Mouse (Mus musculus): ENCODE measurements around the gene Miox.

Gene Miox

DNA sequence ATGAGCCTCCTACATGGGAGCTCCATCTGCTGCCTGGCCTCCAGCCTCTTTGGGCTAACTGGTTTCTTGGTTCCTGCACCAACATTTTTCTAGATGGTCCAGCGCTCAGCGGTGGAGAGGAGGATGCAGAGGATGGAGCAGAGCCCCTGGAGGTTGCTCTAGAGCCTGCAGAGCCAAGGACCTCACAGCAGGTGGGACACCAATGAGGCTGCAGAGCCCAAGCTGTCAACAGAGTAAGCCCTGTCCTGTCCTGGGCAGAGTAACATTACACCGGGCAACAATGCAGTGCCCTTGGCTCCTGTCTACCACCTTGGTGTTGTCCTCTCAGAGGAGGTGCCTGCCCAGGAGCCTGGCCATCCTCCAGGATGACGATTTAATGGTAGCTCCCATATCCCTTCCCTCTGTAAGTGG is 30.9 kb downstream of the Miox start:
- no peak for DNase-seq (ENCODE audit: low read depth)

DNA sequence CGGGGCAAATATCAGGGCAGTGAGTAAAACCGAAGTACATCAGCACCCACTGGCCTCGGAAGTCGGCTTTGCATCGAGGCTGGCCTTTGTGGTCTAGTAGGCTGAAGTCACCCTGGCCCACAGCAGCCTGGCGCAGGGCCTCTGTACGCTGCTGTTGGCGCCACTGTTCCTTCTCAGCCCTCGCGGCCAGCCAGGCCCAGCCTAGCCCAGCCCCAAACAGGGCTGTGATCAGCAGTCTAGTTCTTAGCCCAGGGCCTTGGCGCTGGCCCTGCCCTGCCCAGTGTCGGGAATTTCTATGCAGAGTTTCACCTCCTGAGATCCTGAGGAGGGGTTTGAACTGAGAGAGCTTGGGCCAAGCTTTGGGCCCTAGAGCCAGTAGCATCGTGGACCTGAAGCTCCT is 37.9 kb downstream of the Miox start:
- DNase-seq (ENCODE audit: low read depth): no peak

DNA sequence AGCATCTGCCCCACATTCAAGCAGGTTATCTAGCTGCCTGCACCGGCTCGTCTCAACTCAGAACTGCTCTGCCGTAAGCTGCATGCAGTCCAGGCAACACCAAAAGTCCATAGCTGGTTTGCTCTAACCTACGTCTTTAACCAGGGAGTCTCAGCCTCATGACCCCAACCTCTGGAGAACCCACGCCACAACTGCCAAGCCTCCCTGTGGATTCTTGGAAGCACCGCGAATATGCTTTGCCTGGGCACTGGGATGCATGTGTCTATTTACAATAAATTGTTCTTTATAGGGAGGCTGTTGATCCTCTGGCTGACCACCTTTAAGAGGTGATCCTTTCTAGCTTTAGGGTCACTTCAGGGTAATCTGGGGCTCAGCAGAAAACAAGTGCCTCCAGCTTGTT is 38.3 kb downstream of the Miox start:
- no peak for DNase-seq (ENCODE audit: low read depth)

DNA sequence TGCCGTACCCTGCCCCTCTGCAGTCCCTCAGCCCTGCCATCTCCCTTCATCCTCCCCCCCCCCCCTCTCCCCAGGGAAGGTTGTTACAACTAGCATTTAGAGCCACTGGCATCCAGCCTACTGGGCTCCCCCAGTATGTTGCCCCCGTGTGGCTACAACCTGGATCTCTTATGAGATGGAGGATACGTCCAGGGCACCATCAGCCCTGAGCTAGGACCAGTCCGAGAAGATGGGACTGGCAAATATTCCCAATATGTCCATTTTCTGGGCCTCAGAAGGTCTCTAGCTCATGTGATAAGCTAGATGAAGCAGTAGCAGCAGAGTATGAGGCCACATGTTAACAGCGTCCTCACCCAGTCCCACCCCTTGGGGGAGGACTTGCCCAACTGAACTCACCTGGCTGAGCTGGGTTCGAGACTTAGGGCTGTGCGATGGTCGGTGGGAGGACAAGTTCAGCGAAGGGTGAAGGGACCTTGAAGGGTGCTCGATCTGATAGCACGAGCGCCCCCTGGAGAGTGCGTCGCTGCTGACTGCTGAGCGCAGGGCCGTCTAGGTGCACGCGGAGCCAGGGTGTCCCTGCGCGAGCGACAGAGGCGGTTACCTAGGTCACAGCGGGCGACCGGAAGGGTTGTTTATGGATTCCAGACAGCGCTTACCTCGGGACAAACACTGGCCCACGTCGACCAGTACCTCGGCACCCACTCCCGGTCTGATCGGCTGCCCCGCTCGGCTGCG is 39.0 kb downstream of the Miox start:
- DNase-seq (ENCODE audit: low read depth): peak; percentile 85

DNA sequence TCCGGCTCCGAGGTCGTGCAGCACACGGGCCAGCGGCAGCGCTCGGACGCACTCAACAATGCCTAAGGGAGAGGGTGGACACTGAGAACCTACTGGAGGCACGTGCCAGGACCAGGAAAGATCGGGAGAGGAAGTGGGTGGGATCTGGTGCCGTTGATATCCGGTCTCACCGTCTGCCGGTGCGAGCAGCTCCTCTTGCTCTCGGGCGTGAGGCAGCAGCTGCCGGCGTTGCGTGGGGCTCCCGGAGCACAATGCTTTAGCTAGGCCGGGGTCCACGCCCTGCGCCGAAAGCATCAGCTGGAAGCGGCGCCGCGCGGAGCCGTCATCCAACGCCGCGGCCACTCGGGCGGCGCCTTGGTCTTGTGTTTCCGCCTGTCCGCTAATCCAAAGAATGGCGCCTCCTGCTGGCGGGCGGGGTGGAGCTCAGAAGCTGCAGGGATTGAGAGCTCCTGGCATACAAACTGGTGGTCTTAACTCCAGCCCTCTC is 39.6 kb downstream of the Miox start, which contains the start of gene Sco2:
Gene Sco2, minus strand, starts transcription at position 85 of the 487 bp plus-strand sequence.
- DNase-seq (ENCODE audit: low read depth): peak; percentile 84

DNA sequence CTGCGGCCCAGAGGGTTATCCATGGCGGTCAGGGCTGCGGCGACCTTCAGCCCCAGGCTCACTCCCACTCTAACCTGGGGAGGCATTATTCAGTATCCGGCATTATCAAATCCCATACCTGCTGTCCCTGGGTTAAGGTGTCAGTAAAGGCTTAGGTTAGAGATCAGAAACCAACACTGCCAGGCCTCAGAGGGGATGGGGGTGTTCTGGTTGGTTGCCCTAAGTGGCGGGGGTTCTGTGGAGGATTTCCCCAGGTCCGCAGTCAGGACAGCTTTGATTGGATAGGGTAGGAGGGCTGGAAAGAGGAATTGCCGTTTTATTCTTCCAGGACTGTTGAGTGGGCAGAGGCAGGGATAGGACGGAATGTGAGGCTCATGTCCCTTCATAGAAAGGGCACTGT is 40.1 kb downstream of the Miox start:
- DNase-seq (ENCODE audit: low read depth): no peak

DNA sequence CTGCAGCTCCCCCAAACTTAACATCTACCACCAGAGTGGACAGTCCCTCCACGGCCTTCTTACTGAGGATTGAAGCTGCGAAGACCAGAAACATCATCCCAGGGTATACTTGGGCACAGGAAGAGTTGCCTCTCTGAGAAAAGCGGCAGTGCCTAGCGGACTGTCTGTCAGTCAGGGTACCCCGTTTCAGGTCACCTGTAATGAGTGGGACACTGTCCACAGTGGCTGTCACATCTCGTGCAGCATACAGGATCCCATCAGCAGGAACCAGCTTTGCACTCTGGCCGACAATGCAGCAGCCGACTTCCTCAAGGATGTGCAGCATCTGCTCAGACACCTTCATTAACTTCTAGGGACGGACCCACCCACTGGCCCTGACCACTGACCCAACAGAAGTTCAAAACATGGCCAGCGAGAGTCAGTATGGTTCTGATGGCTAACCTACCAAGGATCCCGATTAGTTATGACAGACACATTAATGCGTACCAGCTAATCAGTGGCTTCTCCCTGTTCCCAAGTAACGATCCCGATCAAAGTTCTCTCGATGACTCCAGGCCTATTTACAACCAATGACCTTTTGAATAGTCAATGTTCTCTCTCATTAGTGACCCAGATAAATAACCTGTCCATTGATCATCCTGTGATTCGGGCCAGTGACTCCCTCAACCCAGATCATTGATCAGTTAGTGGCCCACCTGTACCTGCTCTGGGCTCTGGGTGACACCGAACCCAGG is 40.8 kb downstream of the Miox start:
- no peak for DNase-seq (ENCODE audit: low read depth)

DNA sequence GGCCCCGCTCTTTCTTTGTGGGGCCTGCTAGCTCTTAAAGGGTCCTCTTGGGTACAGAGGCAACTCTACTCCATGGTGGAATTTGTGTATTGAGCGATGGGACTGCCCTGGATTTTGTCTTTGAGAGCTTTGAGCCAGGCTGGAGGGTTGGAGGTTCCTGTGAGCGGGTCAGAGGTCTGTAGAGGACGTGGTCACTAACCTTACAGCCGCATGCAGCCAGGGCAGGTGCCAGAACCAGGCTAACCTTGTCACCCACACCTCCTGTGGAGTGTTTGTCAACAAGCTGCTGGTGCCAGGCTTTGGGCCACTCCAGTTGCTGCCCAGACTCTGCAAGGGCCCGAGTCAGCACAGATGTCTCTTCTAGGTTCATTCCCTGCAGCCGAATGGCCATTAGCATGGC is 41.8 kb downstream of the Miox start:
- no peak for DNase-seq (ENCODE audit: low read depth)

DNA sequence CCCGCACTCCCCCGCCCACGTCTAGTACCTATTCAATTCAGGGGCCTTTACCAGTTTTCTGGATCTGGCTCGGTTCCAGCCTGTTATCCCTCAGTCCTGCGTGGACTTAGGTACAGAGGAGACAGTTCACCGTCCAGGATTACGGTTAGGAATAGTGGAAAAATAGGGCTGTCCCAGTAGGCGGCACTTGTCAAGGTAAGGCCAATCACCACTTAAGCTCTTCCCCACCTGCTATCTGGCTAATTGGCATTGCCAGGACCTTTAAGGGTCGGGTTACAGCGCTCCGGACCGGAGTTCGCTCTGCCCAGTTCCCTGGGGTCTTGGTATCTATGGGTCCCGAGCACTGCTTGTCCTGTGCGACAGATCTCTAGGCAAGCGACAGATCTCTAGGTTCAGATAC is 42.8 kb downstream of the Miox start, which contains the start of gene Tymp:
Gene Tymp, minus strand, starts transcription at position 83 of the 400 bp plus-strand sequence.
- DNase-seq (ENCODE audit: low read depth): no peak

DNA sequence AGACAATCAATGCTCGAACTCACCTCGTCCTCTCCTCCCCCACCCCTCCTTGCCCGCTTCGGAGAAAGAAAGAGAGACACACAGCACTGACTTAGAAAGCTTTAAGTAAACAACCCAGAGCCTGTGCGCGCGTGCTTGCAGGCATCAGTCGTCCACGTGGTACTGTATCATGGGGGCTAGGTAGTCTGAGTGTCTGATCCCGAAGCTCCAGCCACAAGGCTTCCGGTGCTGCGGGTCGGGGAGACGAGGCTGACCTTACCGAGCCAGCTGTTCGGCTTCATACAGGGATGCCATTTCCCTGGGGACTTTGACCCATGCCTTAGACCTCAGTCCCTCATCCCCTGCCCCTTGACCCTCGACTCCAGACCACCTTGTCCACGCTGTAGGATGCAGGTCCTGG is 43.2 kb downstream of the Miox start:
- no peak for DNase-seq (ENCODE audit: low read depth)

DNA sequence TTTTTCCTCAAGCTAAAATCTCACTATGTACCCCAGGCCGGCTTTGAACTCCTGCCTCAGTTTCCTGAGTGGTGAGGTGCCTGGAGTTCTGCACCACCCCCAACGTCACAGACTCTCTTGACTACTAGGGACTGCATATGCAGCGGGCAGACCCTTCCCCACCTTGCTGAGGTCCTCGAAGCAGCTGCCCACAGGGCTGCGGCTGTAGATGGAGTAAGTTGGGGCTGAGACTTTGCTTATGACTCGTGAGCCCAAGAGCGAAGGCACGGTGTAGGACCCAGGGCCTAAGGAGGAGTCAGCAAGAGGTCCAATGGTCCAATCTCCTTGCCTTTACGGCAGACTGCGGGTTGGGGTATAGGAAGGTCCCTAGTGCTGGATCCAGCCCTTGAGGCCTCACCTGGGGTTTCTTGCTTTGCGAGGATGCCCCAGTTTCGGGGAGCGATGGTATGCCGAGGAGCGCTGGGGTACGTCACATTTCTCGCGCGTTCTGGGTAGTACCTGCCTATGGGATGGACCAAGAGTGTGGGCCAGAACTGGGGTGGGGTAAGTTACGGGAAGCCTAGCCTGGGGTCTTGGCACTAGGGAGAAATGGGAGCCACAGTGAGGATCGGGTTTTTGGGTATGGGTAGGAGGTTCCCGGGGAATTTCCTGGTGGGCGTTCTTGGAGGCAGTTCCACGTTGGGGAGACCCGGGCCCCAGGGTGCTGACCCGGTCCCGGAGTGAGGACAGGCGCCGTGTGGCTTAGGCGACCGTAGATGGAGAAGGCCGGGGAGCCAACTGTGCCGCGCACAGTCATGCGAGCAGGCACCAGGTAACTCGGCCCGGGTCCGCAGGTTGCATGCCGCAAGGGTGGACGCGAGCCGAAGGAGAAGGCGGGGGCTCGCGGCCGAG is 44.0 kb downstream of the Miox start:
- no peak for DNase-seq (ENCODE audit: low read depth)

DNA sequence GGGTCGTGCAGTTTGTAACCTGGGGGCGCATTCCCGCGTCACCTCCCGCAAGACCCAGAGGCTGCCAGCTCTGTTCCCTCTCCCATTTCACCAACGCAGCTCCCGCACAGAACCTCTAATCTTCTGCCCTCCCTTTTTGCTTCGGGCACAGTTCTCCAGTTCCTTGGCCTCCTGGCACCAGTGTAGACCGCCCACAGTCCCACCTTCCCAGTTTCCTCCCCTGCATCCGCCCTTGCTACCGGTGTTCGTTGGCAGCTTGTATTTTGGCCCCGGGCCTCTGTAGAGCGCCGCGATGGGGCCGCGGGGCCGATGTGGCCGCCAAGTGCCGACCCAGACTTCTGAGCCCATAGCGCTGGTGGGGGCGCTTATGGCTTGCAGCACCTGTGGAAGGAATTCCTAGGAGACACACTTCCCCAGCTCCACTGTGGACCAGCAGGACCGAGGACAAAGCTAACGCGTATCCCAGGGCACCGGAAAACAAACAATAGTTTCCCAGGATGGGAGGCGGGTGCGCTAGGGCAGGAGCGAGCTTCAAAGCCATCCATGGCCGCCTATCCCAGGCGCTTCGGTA is 44.7 kb downstream of the Miox start, which contains the start of gene Odf3b:
Gene Odf3b, minus strand, starts transcription at position 452 of the 571 bp plus-strand sequence.
- no peak for DNase-seq (ENCODE audit: low read depth)

DNA sequence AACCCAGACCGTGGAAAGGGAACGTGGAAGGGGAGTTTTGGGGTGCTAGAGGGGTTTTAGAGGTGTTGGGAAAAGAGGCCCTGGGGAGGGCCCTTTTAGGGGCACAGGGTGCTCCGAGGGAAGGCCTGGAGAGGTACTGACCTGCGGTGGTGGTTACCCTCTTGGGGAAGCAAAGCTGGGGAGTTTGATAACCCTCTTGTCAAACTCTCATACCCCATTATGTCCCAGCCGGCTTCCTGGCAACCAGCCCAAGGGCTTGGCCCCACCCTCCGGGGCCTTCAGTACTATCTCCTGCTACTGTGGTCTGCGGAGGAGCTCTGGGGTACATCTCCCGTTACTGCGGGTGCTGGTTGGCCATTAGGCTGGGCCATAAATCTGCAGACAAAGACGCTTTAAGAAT is 45.2 kb downstream of the Miox start:
- peak; percentile 62 for DNase-seq (ENCODE audit: low read depth)

DNA sequence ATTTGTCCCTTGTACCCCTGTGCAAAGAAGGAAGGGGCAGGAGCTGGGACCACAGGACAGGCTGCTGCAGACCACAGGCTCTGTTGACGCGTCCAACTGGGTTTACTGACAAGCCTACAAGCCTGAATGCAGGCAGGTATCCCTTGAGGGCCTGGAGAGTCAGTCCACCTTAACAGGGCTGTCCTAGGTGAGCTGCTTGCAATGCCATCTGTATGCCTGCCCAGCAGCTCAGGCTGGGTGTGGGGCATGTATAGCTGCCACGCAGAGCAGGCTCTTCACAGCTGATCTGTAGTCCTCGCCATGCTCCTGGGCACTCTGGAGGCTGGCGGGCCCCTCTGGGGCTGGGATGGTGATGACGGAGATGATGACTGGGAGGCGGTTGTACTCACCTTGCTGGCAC is 50.4 kb downstream of the Miox start, which contains the start of gene Klhdc7b:
Gene Klhdc7b, plus strand, starts transcription at position 301 of the 400 bp plus-strand sequence.
- DNase-seq (ENCODE audit: low read depth): no peak
